Mouse (Mus musculus) heart, embryonic 15.5 days (tissue): ENCODE data around the gene Ddx5. TPM values are rescaled to one million over a fixed set of nuclear protein-coding genes. Genes with fewer than 3 reads are reported as not detected.
"Not testable (repeated sequence)": the region's sequence is repeated elsewhere in the genome, so short reads cannot be mapped to it uniquely, and the experiment has no call there.

Source experiments
- ATAC-seq: fragments of 200-750 bp; cut with Nextera tagmentation; replicated peaks from 2 replicates; pipeline ENCODE4 v1.8.0; 2017; ENCODE audit warnings: low read depth, moderate TSS enrichment; ENCODE audit not compliant: insufficient number of reproducible peaks, insufficient read depth, low FRiP score
- H3K27ac ChIP-seq: fragments of 300-500 bp; sonication (generic); 2 replicates; pipeline ENCODE4 v1.5.1; 2015; ENCODE audit warnings: mild to moderate bottlenecking, inconsistent platforms
- H3K27me3 ChIP-seq: fragments of 300-500 bp; sonication (generic); 2 replicates; pipeline ENCODE4 v1.6.1; 2015; ENCODE audit warnings: inconsistent platforms
- H3K36me3 ChIP-seq: fragments of 300-500 bp; sonication (generic); 2 replicates; pipeline ENCODE4 v1.6.1; 2015; ENCODE audit warnings: mild to moderate bottlenecking, inconsistent platforms
- H3K4me1 ChIP-seq: fragments of 300-500 bp; sonication (generic); replicated peaks from 2 replicates; pipeline ENCODE4 v1.6.1; 2015; ENCODE audit warnings: inconsistent platforms
- H3K4me2 ChIP-seq: fragments of 300-500 bp; sonication (generic); 2 replicates; pipeline ENCODE4 v1.6.1; 2015; ENCODE audit warnings: inconsistent platforms, mild to moderate bottlenecking, moderate library complexity
- H3K4me3 ChIP-seq: fragments of 300-500 bp; sonication (generic); 2 replicates; pipeline ENCODE4 v1.5.1; 2015; ENCODE audit warnings: mild to moderate bottlenecking, inconsistent platforms
- H3K9ac ChIP-seq: fragments of 300-500 bp; sonication (generic); 2 replicates; pipeline ENCODE4 v1.6.1; 2015; ENCODE audit warnings: mild to moderate bottlenecking, inconsistent platforms
- H3K9me3 ChIP-seq: fragments of 300-500 bp; sonication (generic); replicated peaks from 2 replicates; pipeline ENCODE4 v1.6.1; 2016; ENCODE audit warnings: inconsistent platforms
- WGBS: fragments of 180-500 bp; shearing (Covaris S2); methylation state at CpG from one replicate; pipeline ENCODE4 v1.1.7; 2015; ENCODE audit warnings: mixed read lengths; 5-methylcytosine and 5-hydroxymethylcytosine counted together
- polyA plus RNA-seq: library from polyadenylated mRNA; unstranded; fragments of >200 nt; fragmentation: Nextera tagmentation; extraction: Ambion mirVana; gene quantifications from 2 replicates; pipeline ENCODE4 v1.2.1, GENCODE M21; 2015

Ddx5 gene
- polyA plus RNA-seq, 1 experiment from 2014 or later: 192 TPM

GRCm38 (mm10) chr11:106759028-106759427 is 30.0 kb downstream of the Ddx5 start:
- H3K4me3 ChIP-seq: no peak overlapping the region
- H3K4me1 ChIP-seq: peaks cover 25% of the 10 kb centered on the region
- H3K27ac ChIP-seq: no peak overlapping the region
- H3K36me3 ChIP-seq: no peaks in the 10 kb centered on the region
- H3K9me3 ChIP-seq: no peaks in the 10 kb centered on the region
- H3K9ac ChIP-seq: no peak overlapping the region
- no peak for ATAC-seq
- H3K27me3 ChIP-seq: no peaks in the 10 kb centered on the region
- no peak overlapping the region for H3K4me2 ChIP-seq
- 83% methylated on average over 3 of the region's 3 CpGs for WGBS

- H3K4me3 ChIP-seq: no peak overlapping the region
- no peaks in the 10 kb centered on the region for H3K36me3 ChIP-seq
- ATAC-seq: no peak
- H3K9ac ChIP-seq: no peak overlapping the region
- no peak overlapping the region for H3K4me2 ChIP-seq
- H3K27me3 ChIP-seq: no peaks in the 10 kb centered on the region
- 0 out of 2 replicates have a peak, but pooled peaks cover under 1% of the 10 kb centered on the region for H3K4me1 ChIP-seq
- 32% methylated on average over 5 of the region's 5 CpGs for WGBS
- no peaks in the 10 kb centered on the region for H3K9me3 ChIP-seq
- no peak overlapping the region for H3K27ac ChIP-seq
These were observed 33.4 kb downstream of the Ddx5 start for GRCm38 (mm10) chr11:106755583-106755982.

GRCm38 (mm10) chr11:106753314-106753713 is 35.7 kb downstream of the Ddx5 start:
- Histone ChIP-seq H3K27me3 (no peaks in the 10 kb centered on the region), H3K27ac (no peak overlapping the region), H3K4me1 (no peaks in the 10 kb centered on the region), H3K9ac (no peak overlapping the region), H3K9me3 (no peaks in the 10 kb centered on the region), H3K4me2 (no peak overlapping the region), H3K4me3 (no peak overlapping the region), H3K36me3 (no peaks in the 10 kb centered on the region)
- no peak for ATAC-seq
- WGBS: 65% methylated on average over 6 of the region's 6 CpGs

- Histone ChIP-seq H3K9ac (no peak overlapping the region), H3K27ac (peak overlapping the region; percentile 48; the same call in 1 of the 2 replicates), H3K4me1 (no peaks in the 10 kb centered on the region), H3K36me3 (no peaks in the 10 kb centered on the region), H3K4me2 (no peak overlapping the region), H3K27me3 (no peaks in the 10 kb centered on the region), H3K9me3 (no peaks in the 10 kb centered on the region), H3K4me3 (no peak overlapping the region)
- ATAC-seq: no peak
- WGBS: 57% methylated on average over 7 of the region's 7 CpGs
These were observed 36.9 kb downstream of the Ddx5 start for GRCm38 (mm10) chr11:106752103-106752502.

GRCm38 (mm10) chr11:106751039-106752018 is 37.7 kb downstream of the Ddx5 start, which contains the start of gene Milr1:
Gene Milr1, plus strand, starts transcription at chr11:106751226.
- no peak within 1 kb of the TSS for H3K9ac ChIP-seq
- 0 out of 2 replicates have a peak within 1 kb of the TSS, but pooled peaks have one; percentile 15 for H3K4me2 ChIP-seq
- H3K9me3 ChIP-seq: no peaks in the 10 kb centered on the region
- H3K27me3 ChIP-seq: no peaks in the 10 kb centered on the region
- no peak for ATAC-seq
- H3K4me3 ChIP-seq: 0 out of 2 replicates have a peak within 1 kb of the TSS, but pooled peaks have one; percentile 9
- H3K27ac ChIP-seq: peak within 1 kb of the TSS; percentile 48; the same call in 1 of the 2 replicates
- no peaks in the 10 kb centered on the region for H3K4me1 ChIP-seq
- no peaks in the 10 kb centered on the region for H3K36me3 ChIP-seq
- WGBS: 68% methylated on average over 17 of the region's 17 CpGs

- ATAC-seq: no peak
- no peaks in the 10 kb centered on the region for H3K36me3 ChIP-seq
- H3K9me3 ChIP-seq: no peaks in the 10 kb centered on the region
- 0 out of 2 replicates have a peak within 1 kb of the TSS, but pooled peaks have one; percentile 15 for H3K4me2 ChIP-seq
- no peaks in the 10 kb centered on the region for H3K27me3 ChIP-seq
- H3K4me1 ChIP-seq: no peaks in the 10 kb centered on the region
- 70% methylated on average over 13 of the region's 13 CpGs for WGBS
- peak within 1 kb of the TSS; percentile 48; the same call in 1 of the 2 replicates for H3K27ac ChIP-seq
- H3K4me3 ChIP-seq: 0 out of 2 replicates have a peak within 1 kb of the TSS, but pooled peaks have one; percentile 9
- H3K9ac ChIP-seq: no peak within 1 kb of the TSS
These were observed 38.7 kb downstream of the Ddx5 start, which contains the start of gene Pecam1 for GRCm38 (mm10) chr11:106750121-106750751. Gene Pecam1, minus strand, starts transcription at chr11:106750628.

GRCm38 (mm10) chr11:106749557-106750120 is 39.3 kb downstream of the Ddx5 start:
- not testable (repeated sequence) for H3K27ac ChIP-seq, H3K36me3 ChIP-seq, H3K9ac ChIP-seq, ATAC-seq, H3K4me2 ChIP-seq, H3K9me3 ChIP-seq, H3K27me3 ChIP-seq, H3K4me1 ChIP-seq, H3K4me3 ChIP-seq
- WGBS: 88% methylated on average over 7 of the region's 7 CpGs

GRCm38 (mm10) chr11:106744949-106745348 is 44.0 kb downstream of the Ddx5 start:
- Histone ChIP-seq H3K4me1 (no peaks in the 10 kb centered on the region), H3K4me3 (no peak overlapping the region), H3K9me3 (no peaks in the 10 kb centered on the region), H3K9ac (no peak overlapping the region), H3K27ac (no peak overlapping the region), H3K27me3 (no peaks in the 10 kb centered on the region), H3K4me2 (no peak overlapping the region), H3K36me3 (no peaks in the 10 kb centered on the region)
- no peak for ATAC-seq
- 88% methylated on average over 5 of the region's 5 CpGs for WGBS

- Histone ChIP-seq H3K4me1 (peaks cover 2% of the 10 kb centered on the region), H3K36me3 (no peaks in the 10 kb centered on the region), H3K9ac (no peak overlapping the region), H3K9me3 (no peaks in the 10 kb centered on the region), H3K4me2 (no peak overlapping the region), H3K4me3 (no peak overlapping the region), H3K27ac (no peak overlapping the region), H3K27me3 (no peaks in the 10 kb centered on the region)
- WGBS: 34% methylated on average over 6 of the region's 6 CpGs
- ATAC-seq: no peak
These were observed 46.6 kb downstream of the Ddx5 start for GRCm38 (mm10) chr11:106742388-106742841.

- 90% methylated on average over 3 of the region's 3 CpGs for WGBS
- H3K4me3 ChIP-seq: no peak overlapping the region
- H3K4me2 ChIP-seq: no peak overlapping the region
- no peaks in the 10 kb centered on the region for H3K27me3 ChIP-seq
- no peak overlapping the region for H3K9ac ChIP-seq
- no peaks in the 10 kb centered on the region for H3K36me3 ChIP-seq
- no peak overlapping the region for H3K27ac ChIP-seq
- H3K4me1 ChIP-seq: peaks cover 8% of the 10 kb centered on the region
- no peaks in the 10 kb centered on the region for H3K9me3 ChIP-seq
- ATAC-seq: no peak
These were observed 47.2 kb downstream of the Ddx5 start for GRCm38 (mm10) chr11:106741826-106742225.

GRCm38 (mm10) chr11:106741232-106741631 is 47.8 kb downstream of the Ddx5 start:
- Histone ChIP-seq H3K27me3 (no peaks in the 10 kb centered on the region), H3K4me1 (peaks cover 11% of the 10 kb centered on the region), H3K4me2 (no peak overlapping the region), H3K4me3 (no peak overlapping the region), H3K9me3 (no peaks in the 10 kb centered on the region), H3K27ac (no peak overlapping the region), H3K36me3 (no peaks in the 10 kb centered on the region), H3K9ac (no peak overlapping the region)
- WGBS: 78% methylated on average over 6 of the region's 6 CpGs
- no peak for ATAC-seq
